Mouse (Mus musculus) myocyte (in vitro differentiated cells): ENCODE measurements at regions not wholly inside any gene's neighbourhood (a gene's known extent, or its start where the extent isn't known, plus 50 kb on each side); places are given as distances from the start of the nearest gene placed in this dataset.

ENCODE experiments used
- H3K27me3 ChIP-seq: one replicate; pipeline ENCODE4 v1.6.1; 2011; ENCODE audit not compliant: control insufficient read depth, insufficient read depth, insufficient read length
- H3K36me3 ChIP-seq: one replicate; pipeline ENCODE4 v1.6.1; 2011; ENCODE audit not compliant: control insufficient read depth, insufficient read depth
- H3K4me2 ChIP-seq: one replicate; pipeline ENCODE4 v1.6.1; 2011; ENCODE audit warnings: low read depth, control low read depth
- H3K4me3 ChIP-seq: one replicate; pipeline ENCODE4 v1.5.1; 2011; ENCODE audit warnings: mild to moderate bottlenecking, control low read depth, moderate library complexity
- H3K79me2 ChIP-seq: one replicate; pipeline ENCODE4 v1.6.1; 2011; ENCODE audit not compliant: control insufficient read depth, insufficient read depth
- H3ac ChIP-seq: one replicate; pipeline ENCODE4 v1.6.1; 2011; ENCODE audit not compliant: control insufficient read depth, insufficient read length
- CEBPB ChIP-seq: IDR thresholded peaks from 2 replicates; pipeline ENCODE4 v1.6.1; 2011; ENCODE audit warnings: mild to moderate bottlenecking, moderate library complexity; ENCODE audit not compliant: poor library complexity, insufficient read depth, severe bottlenecking
- E2F4 ChIP-seq: IDR thresholded peaks from one replicate; pipeline ENCODE4 v1.6.1; 2011; ENCODE audit warnings: mild to moderate bottlenecking, control low read depth, moderate library complexity; ENCODE audit not compliant: insufficient read depth
- MAX ChIP-seq: IDR thresholded peaks from one replicate; pipeline ENCODE4 v1.6.1; 2011; ENCODE audit warnings: low read depth, mild to moderate bottlenecking, control low read depth
- MYOD1 ChIP-seq, 3 experiments: IDR thresholded peaks; one replicate each; pipeline ENCODE4 v1.6.1; 2011; ENCODE audit warnings: control low read depth in 2 of 3, low read depth in 2 of 3, mild to moderate bottlenecking in 2 of 3, moderate library complexity in 1 of 3; ENCODE audit not compliant: insufficient read length in 2 of 3, control insufficient read depth in 1 of 3
- MYOG ChIP-seq, 3 experiments: IDR thresholded peaks; one replicate each; pipeline ENCODE4 v1.6.1; 2011; ENCODE audit warnings: control low read depth in 2 of 3, low read depth in 2 of 3, mild to moderate bottlenecking in 2 of 3; ENCODE audit not compliant: insufficient read length in 2 of 3, control insufficient read depth in 1 of 3, insufficient read depth in 1 of 3
- POLR2A ChIP-seq: IDR thresholded peaks from one replicate; pipeline ENCODE4 v1.6.1; 2011; ENCODE audit warnings: low read depth, mild to moderate bottlenecking, control low read depth, moderate library complexity; ENCODE audit not compliant: insufficient read length
- POLR2AphosphoS2 ChIP-seq: IDR thresholded peaks from one replicate; pipeline ENCODE4 v1.6.1; 2011; ENCODE audit warnings: low read depth, control low read depth; ENCODE audit not compliant: insufficient read length
- REST ChIP-seq: IDR thresholded peaks from one replicate; pipeline ENCODE4 v1.6.1; 2011; ENCODE audit warnings: mild to moderate bottlenecking, control low read depth, moderate library complexity; ENCODE audit not compliant: insufficient read depth, insufficient read length
- SRF ChIP-seq: IDR thresholded peaks from one replicate; pipeline ENCODE4 v1.6.1; 2011; ENCODE audit warnings: low read depth; ENCODE audit not compliant: control insufficient read depth, insufficient read length
- TCF12 ChIP-seq: IDR thresholded peaks from one replicate; pipeline ENCODE4 v1.6.1; 2011; ENCODE audit warnings: mild to moderate bottlenecking, control low read depth; ENCODE audit not compliant: poor library complexity, insufficient read depth, severe bottlenecking
- TCF3 ChIP-seq: IDR thresholded peaks from one replicate; pipeline ENCODE4 v1.6.1; 2011; ENCODE audit warnings: low read depth, control low read depth; ENCODE audit not compliant: insufficient read length
- USF1 ChIP-seq: IDR thresholded peaks from one replicate; pipeline ENCODE4 v1.6.1; 2011; ENCODE audit warnings: low read depth, mild to moderate bottlenecking, control low read depth, moderate library complexity

GRCm38 (mm10) chr2:160221772-160222171 is 112.2 kb downstream of the Gm826 start:
- H3K4me2 ChIP-seq = no peak overlapping the region
- no peak overlapping the region for H3K4me3 ChIP-seq
- H3K36me3 ChIP-seq = no peaks in the 10 kb centered on the region
- no peak overlapping the region for H3ac ChIP-seq
- H3K27me3 ChIP-seq = no peaks in the 10 kb centered on the region
- TF ChIP-seq REST (no peak), CEBPB (no peak), MYOD1 (IDR thresholded peaks at IDR 0.05; ENCODE audit: control insufficient read depth in 1 of 3, insufficient read length in 2 of 3, low read depth in 2 of 3) (no peak), MYOG (IDR thresholded peaks at IDR 0.05; ENCODE audit: control insufficient read depth in 1 of 3, insufficient read depth in 1 of 3, insufficient read length in 2 of 3, low read depth in 2 of 3) (no peak), POLR2AphosphoS2 (no peak), TCF3 (no peak), MAX (no peak), USF1 (no peak), E2F4 (no peak), SRF (no peak), POLR2A (no peak), TCF12 (no peak)
- no peaks in the 10 kb centered on the region for H3K79me2 ChIP-seq

DNA sequence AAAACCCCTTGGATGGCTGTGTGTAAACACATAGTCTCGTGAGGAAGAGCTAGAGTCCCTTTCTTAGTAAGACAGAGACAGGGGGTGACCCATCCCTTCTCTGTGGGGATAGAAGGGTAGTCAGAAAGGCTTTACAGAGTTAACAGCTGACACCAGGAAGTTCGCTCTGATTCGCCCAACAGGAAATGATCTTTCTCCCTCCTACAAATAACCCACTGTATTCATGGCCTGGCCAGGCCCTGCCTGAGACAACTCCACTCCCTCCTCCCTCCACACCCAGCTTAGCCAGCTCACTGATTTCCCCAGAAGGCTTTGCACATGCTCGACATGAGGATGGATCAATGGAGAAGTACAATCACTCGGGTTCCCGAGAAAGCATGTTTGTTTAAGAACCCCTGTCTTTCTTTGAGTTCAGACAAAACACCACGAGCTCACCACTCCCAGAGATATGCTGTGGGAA is 113.4 kb downstream of the Gm826 start:
- no peaks in the 10 kb centered on the region for H3K79me2 ChIP-seq
- TF ChIP-seq MAX (no peak), MYOD1 (IDR thresholded peaks at IDR 0.05; ENCODE audit: control insufficient read depth in 1 of 3, insufficient read length in 2 of 3, low read depth in 2 of 3) (no peak)
- H3K4me3 ChIP-seq = no peak overlapping the region
- H3K27me3 ChIP-seq = no peaks in the 10 kb centered on the region
- H3K4me2 ChIP-seq = no peak overlapping the region
- H3K36me3 ChIP-seq = no peaks in the 10 kb centered on the region
- no peak overlapping the region for H3ac ChIP-seq

DNA sequence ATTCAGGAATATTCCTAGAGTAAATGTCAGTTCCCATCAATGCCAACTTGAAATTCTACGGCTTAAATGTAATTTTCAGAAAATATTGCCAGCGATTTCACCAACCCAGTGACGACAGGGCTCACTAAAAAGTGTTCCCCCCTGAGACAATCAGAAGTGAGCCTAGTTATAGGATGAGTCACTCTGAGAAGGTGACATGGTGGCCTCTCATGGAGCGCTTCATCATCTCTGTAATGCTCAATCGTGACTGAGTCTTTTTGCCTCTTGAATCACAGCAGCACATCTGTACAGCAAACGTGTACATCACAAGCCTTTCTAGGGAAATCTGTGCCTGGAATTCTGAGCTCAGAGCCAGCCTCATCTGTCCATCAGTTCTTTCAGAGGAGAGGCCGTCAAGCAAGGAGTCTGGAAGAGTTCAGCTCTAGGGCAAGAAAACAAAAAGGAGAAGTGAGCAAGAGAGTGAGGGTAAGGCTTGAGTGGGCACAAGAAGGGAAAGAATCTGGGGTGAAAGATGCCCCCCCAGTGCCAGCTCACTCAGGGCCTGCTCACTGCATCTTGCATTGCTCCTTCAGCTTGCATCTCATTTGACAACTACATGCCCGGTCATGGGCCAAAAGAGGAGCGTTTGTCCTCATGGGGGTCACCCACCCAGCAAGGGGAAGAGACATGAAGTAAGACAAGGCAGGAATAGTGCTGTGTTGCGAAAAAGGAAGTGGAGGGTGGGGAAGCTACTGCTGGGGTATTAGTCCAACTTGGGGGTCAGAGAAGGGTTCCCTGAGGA is 119.7 kb downstream of the Gm826 start:
- H3K79me2 ChIP-seq = no peaks in the 10 kb centered on the region
- no peak overlapping the region for H3ac ChIP-seq
- no peak overlapping the region for H3K4me2 ChIP-seq
- H3K4me3 ChIP-seq = no peak overlapping the region
- TF ChIP-seq E2F4 = no peak
- TF ChIP-seq SRF = no peak
- no peak for TF ChIP-seq MAX
- TF ChIP-seq USF1 = no peak
- TF ChIP-seq REST = no peak
- TF ChIP-seq CEBPB = no peak
- no peaks in the 10 kb centered on the region for H3K27me3 ChIP-seq
- H3K36me3 ChIP-seq = no peaks in the 10 kb centered on the region

DNA sequence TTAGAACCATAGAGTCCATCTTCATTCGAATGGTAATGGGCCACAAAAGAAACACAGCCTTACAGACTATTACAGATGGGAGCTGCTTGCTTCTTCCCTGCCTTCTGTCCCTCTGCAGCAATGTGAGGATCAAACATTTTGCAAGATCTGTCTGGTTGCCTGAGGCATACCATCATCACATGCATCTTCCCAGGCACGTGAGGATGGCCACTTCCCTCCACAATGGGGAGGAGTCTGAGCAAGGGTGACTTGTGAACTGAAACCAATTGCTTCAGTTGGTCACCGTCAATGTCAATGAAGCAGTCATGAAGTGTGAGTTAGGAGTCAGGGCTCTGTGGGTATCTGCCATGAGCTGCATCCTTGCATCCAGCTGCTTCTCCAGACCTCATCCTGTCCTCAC is 123.5 kb downstream of the Gm826 start:
- Histone ChIP-seq H3K27me3 (no peaks in the 10 kb centered on the region), H3K4me3 (no peak overlapping the region)
- TF ChIP-seq TCF12 = no peak
- TF ChIP-seq POLR2AphosphoS2 = no peak
- no peak for TF ChIP-seq USF1
- TF ChIP-seq MYOG (IDR thresholded peaks at IDR 0.05; ENCODE audit: control insufficient read depth in 1 of 3, insufficient read depth in 1 of 3, insufficient read length in 2 of 3, low read depth in 2 of 3) = no peak
- no peak for TF ChIP-seq TCF3
- TF ChIP-seq POLR2A = no peak
- TF ChIP-seq CEBPB = no peak
- no peak for TF ChIP-seq MAX
- TF ChIP-seq SRF = no peak
- no peak for TF ChIP-seq E2F4
- no peak for TF ChIP-seq REST
- TF ChIP-seq MYOD1 (IDR thresholded peaks at IDR 0.05; ENCODE audit: control insufficient read depth in 1 of 3, insufficient read length in 2 of 3, low read depth in 2 of 3) = no peak

GRCm38 (mm10) chr2:160209589-160210264 is 124.2 kb downstream of the Gm826 start:
- Histone ChIP-seq H3K36me3 (no peaks in the 10 kb centered on the region), H3K27me3 (no peaks in the 10 kb centered on the region), H3K4me2 (no peak overlapping the region), H3ac (no peak overlapping the region), H3K79me2 (no peaks in the 10 kb centered on the region), H3K4me3 (no peak overlapping the region)
- TF ChIP-seq POLR2A (no peak), CEBPB (no peak), POLR2AphosphoS2 (no peak), MYOG (IDR thresholded peaks at IDR 0.05; ENCODE audit: control insufficient read depth in 1 of 3, insufficient read depth in 1 of 3, insufficient read length in 2 of 3, low read depth in 2 of 3) (no peak), USF1 (no peak), MYOD1 (IDR thresholded peaks at IDR 0.05; ENCODE audit: control insufficient read depth in 1 of 3, insufficient read length in 2 of 3, low read depth in 2 of 3) (no peak), TCF3 (no peak), MAX (no peak), REST (no peak), E2F4 (no peak), SRF (no peak), TCF12 (no peak)

More for the DNA sequence above, 123.5 kb downstream of the Gm826 start:
- no peak overlapping the region for H3ac ChIP-seq
- no peaks in the 10 kb centered on the region for H3K79me2 ChIP-seq
- H3K36me3 ChIP-seq = no peaks in the 10 kb centered on the region
- H3K4me2 ChIP-seq = no peak overlapping the region
